Mouse (Mus musculus) CH12.LX (cell line): Measurements from ENCODE around the gene Lrrc75a. TPM values are rescaled to one million over a fixed set of nuclear protein-coding genes. Genes with fewer than 3 reads are reported as not detected.
A peak's percentile ranks its signal among the peaks of the same experiment; 100 is the strongest.

Experiments used
- DNase-seq: peaks from one replicate; pipeline ENCODE4 v3.0.0-alpha.2; 2013; ENCODE audit errors: extremely low read depth
- H3K27ac ChIP-seq: 2 replicates; pipeline ENCODE4 v1.5.1; 2012; ENCODE audit warnings: low read depth, mild to moderate bottlenecking, control low read depth, moderate library complexity; ENCODE audit not compliant: insufficient read depth
- H3K27me3 ChIP-seq: replicated peaks from 2 replicates; pipeline ENCODE3; 2012; ENCODE audit warnings: inconsistent platforms
- H3K36me3 ChIP-seq, 2 experiments: replicated peaks in 1 of 2; 2 replicates each; pipeline versions ENCODE3 to v1.6.1; 2012; ENCODE audit warnings: inconsistent platforms in 1 of 2, low read length in 1 of 2, mild to moderate bottlenecking in 1 of 2, mixed read lengths in 1 of 2, moderate library complexity in 1 of 2; ENCODE audit not compliant: control insufficient read depth in 1 of 2, insufficient read depth in 1 of 2
- H3K4me1 ChIP-seq, 2 experiments: 2 replicates each; pipeline ENCODE4 v1.6.1; 2012; ENCODE audit warnings: inconsistent platforms in 1 of 2, moderate library complexity in 1 of 2; ENCODE audit not compliant: insufficient read depth in 2 of 2, control insufficient read depth in 1 of 2
- H3K4me2 ChIP-seq: 2 replicates; pipeline ENCODE4 v1.6.1; 2012; ENCODE audit warnings: low read depth, mild to moderate bottlenecking, control low read depth; ENCODE audit not compliant: poor library complexity, insufficient read depth, severe bottlenecking
- H3K4me3 ChIP-seq, 3 experiments: fragments of 150-350 bp in 1 of 3; sonication (generic) in 1 of 3; replicated peaks in 1 of 3; 2 replicates each; pipeline versions ENCODE3 to v1.5.1; 2011 to 2012; ENCODE audit warnings: low read depth in 2 of 3, low read length in 2 of 3, mild to moderate bottlenecking in 2 of 3, moderate library complexity in 2 of 3, control low read depth in 1 of 3, improper control_type of control experiment in 1 of 3, inconsistent platforms in 1 of 3, mixed read lengths in 1 of 3; ENCODE audit not compliant: poor library complexity in 1 of 3
- H3K79me2 ChIP-seq: replicated peaks from 2 replicates; pipeline ENCODE4 v1.6.1; 2012; ENCODE audit warnings: mild to moderate bottlenecking, moderate library complexity; ENCODE audit not compliant: control insufficient read depth, poor library complexity, insufficient read depth, severe bottlenecking; ENCODE audit errors: extremely low read depth
- H3K9ac ChIP-seq: 2 replicates; pipeline ENCODE4 v1.6.1; 2012; ENCODE audit warnings: low read depth, mild to moderate bottlenecking, control low read depth, moderate library complexity; ENCODE audit not compliant: insufficient read depth
- H3K9me3 ChIP-seq: replicated peaks from 2 replicates; pipeline ENCODE3; 2012; ENCODE audit warnings: low read length, inconsistent platforms, mixed read lengths
- BHLHE40 ChIP-seq: IDR thresholded peaks from 2 replicates; pipeline ENCODE4 v1.6.1; 2011; ENCODE audit warnings: mild to moderate bottlenecking, low read depth, low read length, improper control_type of control experiment
- CHD1 ChIP-seq: IDR thresholded peaks from 2 replicates; pipeline ENCODE4 v1.6.1; 2012; ENCODE audit warnings: low read depth, low read length, improper control_type of control experiment, inconsistent platforms
- CTCF ChIP-seq, 2 experiments: IDR thresholded peaks in 1 of 2; conservative IDR thresholded peaks in 1 of 2; 2 replicates each; pipeline ENCODE4 v1.5.1; 2011 to 2012; ENCODE audit warnings: low read depth in 2 of 2, low read length in 2 of 2, improper control_type of control experiment in 1 of 2, inconsistent platforms in 1 of 2, mild to moderate bottlenecking in 1 of 2, moderate library complexity in 1 of 2
- ELF1 ChIP-seq: IDR thresholded peaks from 2 replicates; pipeline ENCODE4 v1.6.1; 2014; ENCODE audit warnings: low read depth, mild to moderate bottlenecking, inconsistent platforms, low read length, improper control_type of control experiment
- EP300 ChIP-seq: IDR thresholded peaks from 2 replicates; pipeline ENCODE4 v1.6.1; 2011; ENCODE audit warnings: low read length, improper control_type of control experiment
- GABPA ChIP-seq: IDR thresholded peaks from 2 replicates; pipeline ENCODE4 v1.6.1; 2012; ENCODE audit warnings: low read depth, low read length, improper control_type of control experiment, inconsistent platforms; ENCODE audit not compliant: insufficient replicate concordance
- HCFC1 ChIP-seq: IDR thresholded peaks from 2 replicates; pipeline ENCODE4 v1.6.1; 2012; ENCODE audit warnings: low read depth, mild to moderate bottlenecking, inconsistent platforms, low read length, improper control_type of control experiment
- IRF4 ChIP-seq: IDR thresholded peaks from 2 replicates; pipeline ENCODE4 v1.6.1; 2014; ENCODE audit warnings: low read depth, mild to moderate bottlenecking, inconsistent platforms, low read length, improper control_type of control experiment
- JUND ChIP-seq: conservative IDR thresholded peaks from 2 replicates; pipeline ENCODE4 v1.6.1; 2011; ENCODE audit warnings: low read depth, low read length, improper control_type of control experiment
- MAZ ChIP-seq: IDR thresholded peaks from 2 replicates; pipeline ENCODE4 v1.6.1; 2012; ENCODE audit warnings: low read depth, mild to moderate bottlenecking, inconsistent platforms, low read length, improper control_type of control experiment, moderate library complexity
- MXI1 ChIP-seq: IDR thresholded peaks from 2 replicates; pipeline ENCODE4 v1.6.1; 2011; ENCODE audit warnings: mild to moderate bottlenecking, low read depth, low read length, improper control_type of control experiment
- NELFE ChIP-seq: IDR thresholded peaks from 2 replicates; pipeline ENCODE4 v1.6.1; 2011; ENCODE audit warnings: low read depth, low read length, improper control_type of control experiment
- NRF1 ChIP-seq: IDR thresholded peaks from 2 replicates; pipeline ENCODE4 v1.6.1; 2014; ENCODE audit warnings: low read depth, mild to moderate bottlenecking, inconsistent platforms, low read length, improper control_type of control experiment, moderate library complexity
- PAX5 ChIP-seq: IDR thresholded peaks from 2 replicates; pipeline ENCODE4 v1.6.1; 2012; ENCODE audit warnings: low read length, inconsistent platforms, mixed read lengths
- POLR2A ChIP-seq: IDR thresholded peaks from 2 replicates; pipeline ENCODE4 v1.6.1; 2011; ENCODE audit warnings: low read depth, mild to moderate bottlenecking, improper control_type of control experiment, low read length
- RCOR1 ChIP-seq: conservative IDR thresholded peaks from 2 replicates; pipeline ENCODE4 v1.6.1; 2012; ENCODE audit warnings: low read depth, mild to moderate bottlenecking, inconsistent platforms, low read length, improper control_type of control experiment
- SMC3 ChIP-seq: IDR thresholded peaks from 2 replicates; pipeline ENCODE4 v1.6.1; 2011; ENCODE audit warnings: low read depth, low read length, improper control_type of control experiment
- USF2 ChIP-seq: conservative IDR thresholded peaks from 2 replicates; pipeline ENCODE4 v1.6.1; 2011; ENCODE audit warnings: low read depth, low read length, improper control_type of control experiment
- ZC3H11A ChIP-seq: IDR thresholded peaks from 2 replicates; pipeline ENCODE4 v1.6.1; 2012; ENCODE audit warnings: low read depth, mild to moderate bottlenecking, inconsistent platforms, low read length, improper control_type of control experiment
- ZMIZ1 ChIP-seq: IDR thresholded peaks from 2 replicates; pipeline ENCODE4 v1.6.1; 2012; ENCODE audit warnings: low read depth, mild to moderate bottlenecking, inconsistent platforms, low read length, improper control_type of control experiment
- dilution Hi-C: fragments of 300-500 bp; cut with MboI; formaldehyde crosslinking; loops from 2 replicates; pipeline ENCODE4 v1.14.3; 2020; ENCODE audit warnings: low sequenced_read_pairs; ENCODE audit not compliant: extremely low pct_unique_long_range_greater_than_20kb, extremely low pct_ligation_motif_present
- in situ Hi-C: fragments of 300-500 bp; cut with MboI; formaldehyde crosslinking; loops from 3 replicates; pipeline ENCODE4 v1.14.3; 2019; ENCODE audit warnings: low sequenced_read_pairs, low pct_ligation_motif_present, low pct_unique_long_range_greater_than_20kb, mixed read lengths
- polyA plus RNA-seq: library from polyadenylated mRNA; unstranded; fragments of >175 nt; gene quantifications from 2 replicates; pipeline ENCODE4 v1.2.1, GENCODE M21; 2012; ENCODE audit warnings: low read depth; ENCODE audit not compliant: insufficient read length
- total RNA-seq, 2 experiments: library from RNA; depleted of rRNA; stranded (reverse); fragments of 300-350 nt in 1 of 2; fragments of >200 nt in 1 of 2; gene quantifications; 2 replicates each; pipeline ENCODE4 v1.2.3; 2012 to 2014

Gene Lrrc75a
- total and polyA plus RNA-seq, 3 experiments: 1.3 to 12.6 (median 1.8) TPM

GRCm38 (mm10) chr11:62637401-62637800 is 10.9 kb downstream of the Lrrc75a start:
- Histone ChIP-seq H3K9me3 (no peaks in the 10 kb centered on the region), H3K79me2 (no peaks in the 10 kb centered on the region), H3K4me2 (no peak overlapping the region), H3K4me1 (peaks cover 1 to 18% of the 10 kb centered on the region in 2 experiments; a peak in 3 of 4 replicates), H3K4me3 (no peak overlapping the region), H3K27ac (no peak overlapping the region), H3K27me3 (no peaks in the 10 kb centered on the region), H3K36me3 (no peaks in the 10 kb centered on the region), H3K9ac (no peak overlapping the region)
- dilution Hi-C loops (no loop called here), in situ Hi-C loops (no loop called here)
- no peak for DNase-seq
- no peak for TF ChIP-seq GABPA
- no peak for TF ChIP-seq PAX5
- TF ChIP-seq HCFC1: no peak
- no peak for TF ChIP-seq CHD1
- no peak for TF ChIP-seq IRF4
- TF ChIP-seq CTCF (conservative IDR thresholded peaks at IDR 0.05 in 1 of 2, IDR thresholded peaks at IDR 0.05 in 1 of 2; ENCODE audit: low read depth in 2 of 2, low read length in 2 of 2): no peak
- no peak for TF ChIP-seq MAZ
- no peak for TF ChIP-seq RCOR1
- TF ChIP-seq NRF1: no peak
- no peak for TF ChIP-seq MXI1
- TF ChIP-seq EP300: no peak
- no peak for TF ChIP-seq ELF1
- TF ChIP-seq JUND: no peak
- TF ChIP-seq ZMIZ1: no peak
- no peak for TF ChIP-seq NELFE
- no peak for TF ChIP-seq SMC3
- no peak for TF ChIP-seq POLR2A
- TF ChIP-seq ZC3H11A: no peak

- dilution Hi-C loops: no loop called here
- no peak overlapping the region for H3K9ac ChIP-seq
- H3K27me3 ChIP-seq: no peaks in the 10 kb centered on the region
- H3K27ac ChIP-seq: no peak overlapping the region
- TF ChIP-seq GABPA (no peak), NRF1 (no peak), BHLHE40 (no peak), USF2 (0 out of 2 replicates have a peak, but pooled peaks have one; percentile 11), MAZ (no peak)
- H3K4me3 ChIP-seq: no peak overlapping the region
- no peaks in the 10 kb centered on the region for H3K36me3 ChIP-seq
- no peaks in the 10 kb centered on the region for H3K9me3 ChIP-seq
- H3K4me1 ChIP-seq: peaks cover 0 to 16% of the 10 kb centered on the region in 2 experiments; a peak in 2 of 4 replicates
- in situ Hi-C loops: no loop called here
- no peak overlapping the region for H3K4me2 ChIP-seq
- H3K79me2 ChIP-seq: no peaks in the 10 kb centered on the region
- no peak for DNase-seq
Observed at GRCm38 (mm10) chr11:62636840-62637221, 11.5 kb downstream of the Lrrc75a start.
